Mouse (Mus musculus): ENCODE data around the gene Ptpn3. TPM values are rescaled to one million over a fixed set of nuclear protein-coding genes. Genes with fewer than 3 reads are reported as not detected.

Gene Ptpn3
- polyA plus RNA-seq, 1 experiment from 2014 or later: 3.9 TPM

DNA sequence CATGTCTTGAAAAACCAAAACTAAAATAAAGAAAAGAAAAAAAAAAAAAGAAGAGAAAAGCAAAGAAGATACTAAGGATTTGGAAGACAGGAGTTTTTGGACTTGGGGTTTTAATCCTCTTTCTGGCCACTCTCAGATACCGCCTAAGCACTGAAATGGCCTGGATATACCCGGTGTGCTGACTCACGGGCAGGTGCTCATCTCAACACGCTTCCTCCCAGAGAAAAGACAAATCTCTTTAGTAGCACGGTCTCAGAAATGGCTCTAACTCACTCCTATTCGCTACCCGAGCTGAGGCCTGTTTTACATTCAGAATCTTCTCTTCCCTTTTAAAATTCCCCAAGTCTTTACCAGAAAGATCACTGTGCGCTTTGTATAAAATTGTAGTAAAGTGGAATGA lies 44.2 kb downstream of the Ptpn3 start:
- H3K36me3 ChIP-seq: no peaks in the 10 kb centered on the region; the same call in 1 of the 2 replicates
- peaks cover 13% of the 10 kb centered on the region for H3K4me1 ChIP-seq (replicated peaks)
- no peak for ATAC-seq (ENCODE audit: low FRiP score)
- H3K27me3 ChIP-seq: no peaks in the 10 kb centered on the region
- H3K4me2 ChIP-seq: no peak overlapping the region
- H3K27ac ChIP-seq: no peak overlapping the region
- no peaks in the 10 kb centered on the region for H3K9me3 ChIP-seq
- no peak overlapping the region for H3K4me3 ChIP-seq
- H3K9ac ChIP-seq: no peak overlapping the region
- 88% methylated on average over 8 of the region's 8 CpGs for WGBS

DNA sequence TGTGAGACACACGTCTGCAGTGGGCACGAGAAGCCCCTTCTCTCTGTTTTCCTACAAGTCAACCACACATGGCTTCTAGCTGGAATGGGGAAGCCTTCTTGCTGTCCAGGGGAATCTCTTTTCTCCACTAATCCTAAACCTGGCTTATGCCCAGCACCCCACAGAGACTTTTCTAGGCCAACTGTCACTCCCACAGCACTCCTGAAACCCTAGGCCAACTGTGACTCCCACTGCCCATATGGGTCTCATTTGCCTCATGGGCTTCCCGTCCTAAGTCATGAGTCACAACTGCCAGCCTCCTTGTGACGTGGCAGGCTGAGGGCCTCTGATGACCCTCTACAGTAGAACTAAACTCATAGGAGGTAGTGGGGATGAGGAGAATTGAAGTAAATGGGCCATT lies 44.9 kb downstream of the Ptpn3 start:
- Histone ChIP-seq H3K9ac (no peak overlapping the region), H3K27ac (no peak overlapping the region), H3K36me3 (no peaks in the 10 kb centered on the region; the same call in 1 of the 2 replicates), H3K4me3 (no peak overlapping the region), H3K27me3 (no peaks in the 10 kb centered on the region), H3K4me1 (replicated peaks) (peaks cover 13% of the 10 kb centered on the region), H3K9me3 (no peaks in the 10 kb centered on the region), H3K4me2 (no peak overlapping the region)
- WGBS: 79% methylated on average over 4 of the region's 4 CpGs
- ATAC-seq (ENCODE audit: low FRiP score): no peak

DNA sequence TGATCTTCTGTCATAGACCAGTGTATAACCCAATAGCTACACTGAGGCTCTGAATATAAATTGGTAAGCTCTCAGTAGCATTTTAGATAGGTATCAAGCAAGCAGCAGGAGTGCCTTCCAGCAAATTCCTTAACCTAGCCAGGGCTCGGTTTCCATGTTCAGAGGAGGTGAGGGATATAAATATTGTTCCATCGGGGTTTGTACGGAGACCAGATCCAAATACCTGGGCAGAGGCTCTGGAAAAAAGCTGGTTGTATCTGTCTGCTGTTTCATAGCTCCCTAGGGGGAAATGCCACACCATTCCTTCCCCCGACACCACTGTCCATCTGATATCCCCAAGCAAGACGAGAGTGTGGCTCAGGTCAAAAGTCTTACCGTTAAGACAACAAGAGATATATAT lies 47.2 kb downstream of the Ptpn3 start:
- H3K4me1 ChIP-seq (replicated peaks): peaks cover 16% of the 10 kb centered on the region
- ATAC-seq (ENCODE audit: low FRiP score): no peak
- no peaks in the 10 kb centered on the region for H3K36me3 ChIP-seq
- WGBS: 87% methylated on average over 6 of the region's 6 CpGs
- H3K9ac ChIP-seq: no peak overlapping the region
- H3K9me3 ChIP-seq: no peaks in the 10 kb centered on the region
- H3K4me2 ChIP-seq: no peak overlapping the region
- no peak overlapping the region for H3K4me3 ChIP-seq
- H3K27ac ChIP-seq: no peak overlapping the region
- H3K27me3 ChIP-seq: no peaks in the 10 kb centered on the region

DNA sequence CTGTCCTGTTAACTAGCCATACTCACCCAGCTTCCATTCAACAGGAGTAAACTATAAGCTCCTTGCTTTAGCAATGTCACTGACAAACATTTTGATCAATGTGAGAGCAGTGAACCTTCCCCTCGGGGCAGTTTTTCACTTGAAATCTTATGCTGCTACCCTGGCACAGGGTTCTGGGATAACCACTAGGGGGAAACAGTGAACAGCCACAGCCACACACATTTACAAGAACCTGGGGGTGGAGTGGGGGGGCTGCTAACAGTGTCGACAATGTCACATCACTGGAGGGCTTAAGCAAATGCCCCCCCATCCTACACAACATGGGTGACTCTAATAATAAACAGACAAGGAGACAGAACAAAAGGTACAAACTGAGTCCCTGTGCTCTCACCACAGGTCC lies 51.0 kb downstream of the Ptpn3 start:
- H3K27me3 ChIP-seq: no peaks in the 10 kb centered on the region
- WGBS: 23% methylated on average over 2 of the region's 2 CpGs
- H3K4me1 ChIP-seq (replicated peaks): peaks cover 9% of the 10 kb centered on the region

DNA sequence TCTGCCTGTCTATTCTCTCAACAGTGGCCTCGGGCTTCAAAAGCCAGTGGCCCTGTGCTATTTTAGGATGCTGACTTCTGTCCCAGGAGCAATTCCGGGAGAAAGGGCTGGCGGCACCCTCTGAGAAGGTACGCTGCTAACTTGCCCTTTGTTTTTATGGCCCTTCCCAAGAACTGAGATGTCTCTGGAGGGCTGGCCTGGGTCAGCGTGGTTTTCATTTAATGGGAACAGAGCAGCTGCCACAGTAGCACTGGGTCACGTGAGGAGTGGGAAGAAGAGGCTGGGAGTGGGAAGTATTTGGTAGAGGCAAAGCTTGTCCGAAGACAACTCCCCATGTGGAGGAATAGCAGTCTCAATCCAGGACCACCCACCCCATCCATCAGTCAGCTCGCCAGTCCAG lies 52.5 kb downstream of the Ptpn3 start:
- no peak overlapping the region for H3K9ac ChIP-seq
- H3K4me2 ChIP-seq: no peak overlapping the region
- no peak overlapping the region for H3K4me3 ChIP-seq
- H3K27ac ChIP-seq: no peak overlapping the region
- H3K4me1 ChIP-seq (replicated peaks): peaks cover 9% of the 10 kb centered on the region
- no peaks in the 10 kb centered on the region for H3K27me3 ChIP-seq
- H3K9me3 ChIP-seq: no peaks in the 10 kb centered on the region
- no peaks in the 10 kb centered on the region for H3K36me3 ChIP-seq
- WGBS: 27% methylated on average over 8 of the region's 8 CpGs
- ATAC-seq (ENCODE audit: low FRiP score): no peak

More for the DNA sequence above, 51.0 kb downstream of the Ptpn3 start:
- Histone ChIP-seq H3K9me3 (no peaks in the 10 kb centered on the region), H3K9ac (no peak overlapping the region), H3K4me2 (no peak overlapping the region), H3K4me3 (no peak overlapping the region), H3K36me3 (no peaks in the 10 kb centered on the region), H3K27ac (no peak overlapping the region)
- no peak for ATAC-seq (ENCODE audit: low FRiP score)

DNA sequence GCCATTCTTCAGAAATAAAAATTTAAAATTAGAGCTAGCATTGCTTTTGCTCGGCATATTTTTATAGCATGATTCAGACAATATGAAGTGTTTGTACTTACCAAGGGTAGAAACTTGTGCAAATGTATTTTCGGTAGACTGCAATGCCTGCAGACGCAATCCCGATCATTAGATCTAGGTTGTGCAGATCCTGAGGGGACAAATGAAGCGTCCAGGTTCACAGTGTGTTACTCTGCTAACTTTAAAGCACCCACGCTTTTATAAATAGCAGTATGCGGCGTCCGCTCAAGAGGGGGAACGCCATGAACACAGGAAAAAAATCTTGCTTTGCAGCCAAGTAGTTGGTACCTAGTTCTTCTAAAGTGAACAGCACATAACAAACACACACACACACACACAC lies 56.8 kb downstream of the Ptpn3 start:
- H3K9me3 ChIP-seq: no peaks in the 10 kb centered on the region
- H3K4me1 ChIP-seq (replicated peaks): peaks cover 9% of the 10 kb centered on the region
- no peaks in the 10 kb centered on the region for H3K27me3 ChIP-seq
- WGBS: 91% methylated on average over 10 of the region's 10 CpGs
- H3K4me3 ChIP-seq: no peak overlapping the region
- H3K4me2 ChIP-seq: no peak overlapping the region
- no peak overlapping the region for H3K9ac ChIP-seq
- no peak for ATAC-seq (ENCODE audit: low FRiP score)
- no peaks in the 10 kb centered on the region for H3K36me3 ChIP-seq
- H3K27ac ChIP-seq: no peak overlapping the region

DNA sequence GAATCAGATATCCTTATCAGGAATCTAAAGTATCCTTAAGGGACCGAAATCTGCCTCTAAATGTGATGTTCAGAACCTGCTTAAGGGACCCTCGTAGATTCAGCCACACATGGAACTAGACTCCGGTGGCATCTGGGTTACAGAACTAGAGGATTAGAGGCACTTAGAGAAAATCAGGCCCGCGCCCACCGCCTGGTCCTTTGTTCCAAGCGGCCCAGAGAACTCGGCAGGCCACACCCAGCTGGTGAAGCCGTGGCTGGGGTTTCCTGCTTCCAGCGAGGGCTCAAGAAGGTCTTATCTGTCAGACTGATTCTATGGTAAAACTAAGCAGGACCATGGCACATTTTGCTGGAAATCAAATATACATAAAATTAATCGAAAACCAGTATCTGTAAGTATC lies 58.3 kb downstream of the Ptpn3 start:
- no peaks in the 10 kb centered on the region for H3K27me3 ChIP-seq
- H3K36me3 ChIP-seq: no peaks in the 10 kb centered on the region
- no peak overlapping the region for H3K4me3 ChIP-seq
- no peak for ATAC-seq (ENCODE audit: low FRiP score)
- H3K9ac ChIP-seq: no peak overlapping the region
- H3K27ac ChIP-seq: no peak overlapping the region
- H3K4me2 ChIP-seq: no peak overlapping the region
- WGBS: 77% methylated on average over 11 of the region's 11 CpGs
- no peaks in the 10 kb centered on the region; the same call in 1 of the 2 replicates for H3K4me1 ChIP-seq (replicated peaks)
- no peaks in the 10 kb centered on the region for H3K9me3 ChIP-seq

DNA sequence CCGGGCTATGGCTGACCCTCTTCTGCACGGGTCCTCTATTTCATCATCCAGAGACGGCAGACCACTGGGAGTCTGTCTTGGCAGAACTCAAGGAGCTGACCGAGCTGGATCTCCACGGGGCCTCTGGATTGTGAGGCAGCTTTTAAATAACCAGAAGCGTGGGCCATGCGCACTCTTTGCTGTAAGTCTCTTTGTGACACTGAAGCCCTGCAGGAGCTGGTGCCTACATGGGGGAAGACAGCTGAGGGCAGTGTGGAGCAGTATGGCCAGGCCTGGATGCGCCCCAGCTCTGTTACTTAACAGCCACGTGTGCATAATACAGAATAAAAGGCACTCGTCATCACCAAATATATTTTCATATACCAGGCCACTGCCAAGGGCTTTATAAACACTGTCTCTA lies 60.7 kb downstream of the Ptpn3 start:
- 83% methylated on average over 10 of the region's 10 CpGs for WGBS

DNA sequence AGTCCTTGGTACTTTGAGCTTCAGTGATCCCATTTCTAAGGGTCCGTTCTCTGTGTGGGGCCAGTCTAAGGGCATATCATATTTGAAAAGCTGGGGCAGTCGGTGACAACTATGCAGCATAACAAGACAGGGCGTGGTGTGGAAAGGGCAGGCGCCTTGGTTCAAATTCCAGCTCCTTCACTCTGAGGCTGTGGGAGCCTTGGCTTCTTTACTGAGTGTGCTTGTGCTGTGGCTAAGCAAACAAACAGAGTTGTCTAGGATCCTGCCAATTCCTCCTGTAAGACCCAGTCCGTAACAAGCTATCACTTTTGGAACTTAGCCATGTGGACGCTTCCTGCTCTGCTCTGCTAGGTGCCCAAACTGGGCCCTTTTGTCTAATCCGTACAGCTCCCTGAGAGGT lies 61.5 kb downstream of the Ptpn3 start:
- H3K36me3 ChIP-seq: no peaks in the 10 kb centered on the region
- peaks cover 4% of the 10 kb centered on the region for H3K4me1 ChIP-seq (replicated peaks)
- WGBS: 77% methylated on average over 7 of the region's 7 CpGs
- no peaks in the 10 kb centered on the region for H3K27me3 ChIP-seq
- ATAC-seq (ENCODE audit: low FRiP score): no peak
- no peak overlapping the region for H3K9ac ChIP-seq
- no peak overlapping the region for H3K27ac ChIP-seq
- H3K9me3 ChIP-seq: no peaks in the 10 kb centered on the region
- no peak overlapping the region for H3K4me2 ChIP-seq
- no peak overlapping the region for H3K4me3 ChIP-seq

More for the DNA sequence above, 60.7 kb downstream of the Ptpn3 start:
- H3K36me3 ChIP-seq: no peaks in the 10 kb centered on the region
- H3K27me3 ChIP-seq: no peaks in the 10 kb centered on the region
- peaks cover 4% of the 10 kb centered on the region for H3K4me1 ChIP-seq (replicated peaks)
- no peak overlapping the region for H3K27ac ChIP-seq
- H3K4me2 ChIP-seq: no peak overlapping the region
- H3K9me3 ChIP-seq: no peaks in the 10 kb centered on the region
- no peak overlapping the region for H3K4me3 ChIP-seq
- no peak for ATAC-seq (ENCODE audit: low FRiP score)
- H3K9ac ChIP-seq: no peak overlapping the region

DNA sequence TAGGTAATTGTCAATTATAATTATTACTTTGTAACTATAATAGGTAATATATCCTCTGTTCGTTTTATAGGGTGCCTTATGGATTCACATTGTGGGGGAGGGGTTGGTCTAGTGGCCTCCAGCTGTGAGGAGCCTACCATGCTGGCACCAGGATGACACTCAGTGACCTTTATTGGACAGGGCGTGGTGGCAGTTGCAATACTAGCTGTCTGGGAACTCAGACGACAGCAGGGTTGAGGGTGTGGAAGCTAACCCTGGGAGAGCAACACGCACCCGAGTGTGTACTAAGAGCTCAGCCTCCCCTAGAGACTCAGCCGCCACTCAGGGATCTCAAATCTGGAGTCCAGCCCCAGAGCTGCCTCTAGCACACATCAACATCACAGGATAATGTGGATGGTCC lies 62.5 kb downstream of the Ptpn3 start:
- no peaks in the 10 kb centered on the region for H3K27me3 ChIP-seq
- H3K4me3 ChIP-seq: no peak overlapping the region
- H3K4me2 ChIP-seq: no peak overlapping the region
- H3K36me3 ChIP-seq: no peaks in the 10 kb centered on the region
- no peak for ATAC-seq (ENCODE audit: low FRiP score)
- H3K9me3 ChIP-seq: no peaks in the 10 kb centered on the region
- H3K4me1 ChIP-seq (replicated peaks): peaks cover 4% of the 10 kb centered on the region
- no peak overlapping the region for H3K27ac ChIP-seq
- no peak overlapping the region for H3K9ac ChIP-seq
- 74% methylated on average over 6 of the region's 6 CpGs for WGBS

DNA sequence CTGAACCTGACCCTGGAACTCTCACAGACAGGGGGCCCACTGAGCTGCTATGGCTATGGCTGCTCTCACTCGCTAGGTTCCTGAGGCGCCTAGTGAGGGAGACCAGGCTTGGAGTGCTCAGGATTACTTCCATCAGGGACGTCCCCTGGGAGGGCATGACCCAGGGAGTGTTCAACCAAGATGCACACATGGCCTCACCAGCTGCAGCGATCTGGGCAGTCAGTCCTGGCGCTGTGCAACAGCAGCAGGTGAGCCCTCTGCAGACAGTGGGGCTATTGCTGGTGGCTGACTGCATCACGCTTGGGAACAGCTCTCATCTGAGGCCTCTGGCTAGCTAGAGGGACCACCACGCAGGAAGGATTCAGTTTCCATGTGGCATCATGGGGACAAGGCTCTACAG lies 63.5 kb downstream of the Ptpn3 start:
- Histone ChIP-seq H3K9ac (no peak overlapping the region), H3K27me3 (no peaks in the 10 kb centered on the region), H3K4me2 (no peak overlapping the region), H3K4me3 (no peak overlapping the region), H3K4me1 (replicated peaks) (peaks cover 4% of the 10 kb centered on the region), H3K27ac (no peak overlapping the region), H3K36me3 (no peaks in the 10 kb centered on the region), H3K9me3 (no peaks in the 10 kb centered on the region)
- ATAC-seq (ENCODE audit: low FRiP score): no peak
- WGBS: 84% methylated on average over 7 of the region's 7 CpGs

DNA sequence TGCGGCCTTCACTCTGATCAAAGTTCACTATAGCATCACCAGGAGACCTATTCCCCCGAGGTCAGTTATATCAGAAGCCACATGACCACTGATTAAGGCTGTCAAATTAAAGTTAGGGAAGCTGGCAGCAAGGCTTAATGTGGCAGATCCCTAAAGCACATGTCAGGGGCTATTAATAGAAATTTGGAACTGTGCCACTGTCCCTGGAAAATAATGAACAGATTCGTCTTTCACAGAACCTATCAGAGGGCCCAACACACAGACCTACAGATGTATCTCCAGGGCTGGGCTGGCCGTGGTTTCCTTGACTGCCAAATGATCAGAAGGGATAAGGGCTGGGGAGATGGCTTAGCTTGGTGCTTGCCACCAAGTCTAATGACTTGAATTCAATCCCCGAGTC lies 65.1 kb downstream of the Ptpn3 start:
- 69% methylated on average over 5 of the region's 5 CpGs for WGBS
- ATAC-seq (ENCODE audit: low FRiP score): no peak
- H3K4me1 ChIP-seq (replicated peaks): peaks cover 4% of the 10 kb centered on the region

DNA sequence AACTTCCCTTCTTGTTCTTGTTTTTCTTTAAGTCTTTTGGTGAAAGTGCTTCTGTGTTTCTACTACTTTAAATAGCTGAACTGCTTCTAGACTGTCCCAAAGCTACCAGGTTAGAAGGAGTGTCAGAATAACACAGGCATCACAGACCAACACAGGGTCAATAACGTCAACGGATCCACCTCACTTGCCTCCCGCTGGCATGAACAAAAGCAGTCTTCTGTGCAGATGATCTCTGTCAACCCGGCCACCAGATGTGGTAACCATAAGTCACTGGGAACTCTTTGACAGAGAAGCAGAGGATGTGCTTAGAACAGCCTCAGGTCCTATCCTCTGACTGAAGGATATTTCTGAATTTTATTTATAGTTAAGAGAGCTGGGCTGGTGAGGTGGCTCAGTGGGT lies 65.9 kb downstream of the Ptpn3 start:
- H3K36me3 ChIP-seq: peaks cover 3% of the 10 kb centered on the region; the same call in 1 of the 2 replicates
- no peak overlapping the region for H3K4me3 ChIP-seq
- no peak overlapping the region for H3K27ac ChIP-seq
- WGBS: 66% methylated on average over 4 of the region's 4 CpGs
- H3K27me3 ChIP-seq: no peaks in the 10 kb centered on the region
- ATAC-seq (ENCODE audit: low FRiP score): no peak
- H3K9me3 ChIP-seq: no peaks in the 10 kb centered on the region
- no peak overlapping the region for H3K4me2 ChIP-seq
- peaks cover 4% of the 10 kb centered on the region for H3K4me1 ChIP-seq (replicated peaks)
- no peak overlapping the region for H3K9ac ChIP-seq

More for the DNA sequence above, 65.1 kb downstream of the Ptpn3 start:
- H3K27me3 ChIP-seq: no peaks in the 10 kb centered on the region
- no peak overlapping the region for H3K4me2 ChIP-seq
- H3K27ac ChIP-seq: no peak overlapping the region
- no peak overlapping the region for H3K4me3 ChIP-seq
- H3K9me3 ChIP-seq: no peaks in the 10 kb centered on the region
- H3K9ac ChIP-seq: no peak overlapping the region
- peaks cover 3% of the 10 kb centered on the region; the same call in 1 of the 2 replicates for H3K36me3 ChIP-seq

All from hindbrain, embryonic 13.5 days (tissue).